Mouse (Mus musculus) heart, postnatal 36 days (tissue): ENCODE results near the gene Ngrn. TPM values are rescaled to one million over a fixed set of nuclear protein-coding genes. Genes with fewer than 3 reads are reported as not detected.

Source experiments
- DNase-seq, 2 experiments: peaks; one replicate each; pipeline ENCODE4 v3.0.0; 2021 to 2022
- intact Hi-C: fragments of 180-260 bp; cut with DNase I; formaldehyde crosslinking; loops from one replicate; pipeline ENCODE4 v1.15.1; 2025
- total RNA-seq, 2 experiments: library from RNA; stranded (reverse); gene quantifications; 2 replicates each; pipeline ENCODE4 v1.2.3; 2021

Gene Ngrn
- total RNA-seq, 2 experiments from 2014 or later, result 26.7 to 29.0 TPM

DNA sequence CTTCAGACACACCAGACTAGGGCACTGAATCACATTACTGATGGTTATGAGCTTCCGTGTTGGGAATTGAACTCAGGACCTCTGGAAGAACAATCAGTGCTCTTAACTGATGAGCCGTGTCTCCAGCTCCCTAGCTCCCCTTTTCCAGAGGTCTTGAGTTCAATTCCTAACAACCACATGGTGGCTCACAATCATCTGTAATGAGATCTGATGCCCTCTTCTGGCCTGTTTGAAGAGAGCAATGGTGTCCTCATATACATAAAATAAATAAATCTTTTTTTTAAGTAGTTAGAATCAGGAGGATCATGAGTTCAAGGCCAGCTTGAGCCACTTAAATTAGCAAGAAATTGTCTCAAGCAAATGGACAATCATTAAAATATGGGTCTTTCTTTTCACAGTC, 5.0 kb upstream of the Ngrn start:
- no peak for DNase-seq
- intact Hi-C loops, result loop anchor here (2.0 kb wide), 1 partner anchor 115 kb away; no protein-coding TSS in a partner anchor

DNA sequence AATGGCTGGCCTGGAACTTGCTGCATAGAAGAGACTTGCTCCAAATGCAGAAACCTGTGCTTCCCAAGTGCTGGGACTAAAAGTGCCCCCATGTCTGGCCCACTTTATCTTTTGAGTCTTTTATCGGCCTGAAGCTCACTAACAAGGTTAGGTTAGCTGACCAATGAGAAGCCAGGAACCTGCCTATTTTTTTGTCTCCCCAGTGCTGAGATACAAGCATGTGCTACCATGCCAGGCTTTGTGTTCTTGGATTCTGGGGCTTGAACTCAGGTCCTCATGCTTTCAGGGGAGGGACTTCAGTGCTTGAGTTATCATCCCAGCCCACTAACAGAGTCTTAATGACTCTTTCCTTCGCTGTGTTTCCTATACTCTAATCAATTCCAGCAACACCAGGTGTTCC, 3.3 kb upstream of the Ngrn start:
- DNase-seq, result no peak
- intact Hi-C loops, result loop anchor here (2.0 kb wide), 1 partner anchor 117 kb away; no protein-coding TSS in a partner anchor

DNA sequence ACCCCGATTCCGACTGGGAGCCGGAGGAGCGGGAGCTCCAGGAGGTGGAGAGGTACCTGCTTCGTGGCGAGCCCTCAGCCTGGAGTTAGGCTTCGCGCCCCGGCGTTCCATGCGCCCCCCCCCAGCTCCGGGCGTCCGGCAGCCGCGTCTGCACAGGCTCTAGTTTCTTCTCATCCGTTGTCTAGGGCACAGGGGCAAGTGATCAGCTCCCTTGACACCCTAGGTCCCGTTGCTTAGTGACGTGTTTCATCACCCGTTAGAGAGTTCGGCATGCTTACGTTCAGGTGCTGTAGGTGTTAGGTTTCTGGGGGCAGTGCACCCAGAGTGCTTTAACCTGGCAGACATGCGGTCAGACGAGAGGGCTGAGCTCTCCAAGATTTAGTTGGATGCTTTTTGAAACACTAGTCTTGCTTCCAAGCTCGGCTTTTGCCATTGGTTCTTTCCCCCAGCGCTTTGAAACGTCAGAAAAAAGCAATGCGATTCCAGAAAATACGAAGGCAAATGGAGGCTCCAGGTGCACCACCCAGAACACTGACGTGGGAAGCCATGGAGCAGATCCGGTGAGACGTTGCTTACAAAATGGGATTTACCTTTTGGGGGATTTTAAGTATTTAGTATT, 466 bp downstream of the Ngrn start:
- no peak for DNase-seq
- intact Hi-C loops, result loop anchor here (10.0 kb wide), 1 partner anchor 327 kb away; the partner anchor contains the start of gene Arpin

DNA sequence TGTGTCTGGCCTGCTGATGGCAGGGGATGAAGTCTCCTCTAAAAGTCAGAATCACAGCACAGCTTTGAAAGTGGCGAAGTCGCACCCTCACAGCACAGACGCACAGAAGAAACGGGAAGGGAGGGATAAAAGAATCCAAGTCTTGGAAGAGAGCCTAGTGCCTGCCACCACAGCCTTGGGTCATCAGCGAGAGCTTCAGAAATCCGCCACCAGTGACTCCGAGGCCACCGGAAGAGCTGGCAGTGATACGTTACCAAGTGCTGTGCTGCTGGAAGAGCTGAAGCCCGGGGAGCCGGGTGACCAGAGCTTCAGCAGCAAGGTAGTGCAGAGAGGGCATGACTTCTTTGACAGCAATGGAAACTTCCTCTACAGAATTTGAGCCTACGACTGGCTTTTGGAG, 3.6 kb downstream of the Ngrn start:
- intact Hi-C loops, result loop anchor here (10.0 kb wide), 1 partner anchor 330 kb away; the partner anchor contains the start of gene Arpin
- no peak for DNase-seq

DNA sequence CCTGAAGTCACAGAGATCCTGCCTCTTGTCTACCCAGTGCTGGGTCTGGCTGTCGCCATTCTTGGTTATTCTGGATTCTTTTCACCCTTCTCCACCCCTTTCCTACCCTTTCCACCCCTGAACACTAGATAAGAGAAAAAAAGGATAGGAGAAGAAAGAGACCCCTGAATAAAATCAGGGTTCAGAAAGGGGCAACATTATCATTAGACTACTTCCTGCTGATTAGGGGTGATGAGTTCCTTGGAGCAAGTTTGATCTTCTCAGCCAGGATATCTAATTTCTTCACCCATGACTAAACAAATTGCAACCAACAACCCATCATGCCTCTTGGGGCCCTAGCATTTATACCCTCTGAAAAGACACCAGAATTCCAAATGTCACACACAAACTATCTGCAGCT, 6.7 kb downstream of the Ngrn start:
- intact Hi-C loops, result loop anchor here (2.0 to 10.0 kb wide), 2 partner anchors 57 to 333 kb away; partner anchors contain the start of genes Arpin and Rccd1
- no peak for DNase-seq

DNA sequence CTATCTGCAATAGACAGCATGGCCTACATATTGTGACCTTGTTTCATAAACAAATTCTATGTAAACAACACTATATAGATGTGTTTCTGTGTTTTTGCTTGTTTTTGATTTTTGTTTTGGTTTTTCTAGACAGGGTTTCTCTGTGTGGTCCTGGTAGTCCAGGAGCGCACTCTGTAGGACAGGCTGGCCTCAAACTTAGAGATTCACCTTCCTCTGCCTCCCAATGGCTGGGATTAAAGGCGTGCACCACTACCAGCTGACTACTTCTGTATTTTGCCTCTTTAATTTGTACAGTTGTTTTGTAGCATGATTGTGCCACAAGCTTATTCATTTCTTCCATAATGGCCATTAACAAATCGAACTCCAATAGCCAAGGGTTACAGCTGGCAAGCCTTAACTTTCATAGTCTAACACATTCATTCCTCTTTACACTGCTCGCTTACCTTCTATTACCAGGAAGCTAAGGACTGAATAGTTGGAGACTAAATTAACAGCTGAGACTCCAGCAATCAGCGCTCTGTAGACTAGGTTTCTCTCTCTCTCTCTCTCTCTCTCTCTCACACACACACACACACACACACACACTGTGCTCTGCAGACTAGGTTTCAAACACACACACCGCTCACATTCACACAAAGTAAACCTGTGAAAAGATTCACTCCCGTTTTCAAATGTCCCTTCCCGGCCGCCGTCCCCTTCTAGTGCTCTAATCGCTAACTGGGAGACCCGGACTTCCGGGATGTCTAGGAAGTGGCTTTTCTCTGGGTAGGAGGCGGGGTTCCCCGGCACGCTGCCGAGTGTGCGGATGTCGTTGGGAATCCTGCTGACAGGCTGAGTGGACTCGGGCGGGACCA, 8.1 kb downstream of the Ngrn start, which contains the start of gene Vps33b:
TSS of gene Vps33b (plus strand) at position 753 of the 854 bp plus-strand sequence.
- DNase-seq, result peak; percentile 95 to 98
- intact Hi-C loops, result loop anchor here (2.0 to 10.0 kb wide), 2 partner anchors 56 to 334 kb away; partner anchors contain the start of genes Arpin and Rccd1

DNA sequence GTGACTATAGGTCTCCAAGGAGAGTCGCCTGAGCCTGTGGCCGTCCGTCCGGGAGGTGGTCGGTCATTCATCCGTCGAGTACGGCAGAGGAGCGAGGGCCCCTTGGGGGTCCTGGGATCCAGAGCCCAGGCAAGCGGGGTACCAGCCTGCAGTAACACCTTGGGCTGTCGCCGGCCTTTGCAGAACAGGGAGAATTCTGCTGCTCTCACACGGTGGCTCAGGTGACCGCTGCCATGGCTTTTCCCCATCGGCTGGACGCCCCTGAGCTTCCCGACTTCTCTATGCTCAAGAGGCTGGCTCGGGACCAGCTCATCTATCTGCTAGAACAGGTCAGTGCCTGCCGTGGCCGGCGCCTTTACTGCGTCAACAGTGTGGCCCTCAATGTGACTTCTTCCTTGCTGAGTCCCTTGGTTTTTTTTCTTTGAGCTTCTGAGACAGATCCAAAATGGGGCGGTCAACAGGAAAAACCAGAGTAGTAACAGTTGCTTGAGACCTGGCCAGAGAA, 8.8 kb downstream of the Ngrn start:
- intact Hi-C loops, result loop anchor here (2.0 to 10.0 kb wide), 2 partner anchors 55 to 335 kb away; partner anchors contain the start of genes Arpin and Rccd1
- no peak for DNase-seq

DNA sequence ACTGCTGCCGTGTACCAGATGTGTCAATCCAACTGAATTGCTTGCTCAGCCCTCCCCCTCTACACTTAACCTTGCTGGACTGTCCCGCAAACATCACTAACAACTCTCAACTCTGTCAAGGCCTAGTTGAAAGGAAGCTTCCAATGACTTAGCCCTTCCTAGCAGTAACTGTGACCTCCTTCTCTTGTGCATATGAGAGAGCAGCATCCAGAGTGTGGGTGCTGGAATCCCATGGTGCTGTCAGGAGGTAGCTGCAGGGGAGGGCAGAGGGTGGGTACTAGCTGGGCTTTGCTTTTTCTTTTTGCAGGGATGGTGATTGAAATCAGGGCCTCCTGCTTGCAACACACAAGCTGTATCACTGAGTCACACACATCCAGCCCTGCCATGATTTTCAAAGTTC, 12.4 kb downstream of the Ngrn start:
- intact Hi-C loops, result no loop called here
- no peak for DNase-seq

DNA sequence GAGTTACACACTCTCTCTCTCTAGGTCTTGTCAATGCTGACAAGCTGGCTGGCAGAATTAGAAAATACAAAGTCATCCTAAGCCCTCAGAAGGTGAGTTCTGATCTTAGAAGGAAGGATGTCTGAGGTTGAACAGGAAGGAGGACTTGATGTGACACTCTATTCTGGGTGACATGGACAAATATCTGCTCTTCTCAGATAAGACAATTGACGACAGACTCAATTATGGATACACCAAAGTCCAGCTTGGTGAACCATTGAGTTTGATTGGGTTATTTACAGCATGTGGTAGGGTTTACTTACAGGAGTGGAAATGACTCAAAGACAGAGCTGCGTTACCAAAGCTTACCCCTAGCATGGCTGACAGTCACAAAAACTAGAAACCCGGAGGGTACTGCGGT, 15.4 kb downstream of the Ngrn start:
- intact Hi-C loops, result no loop called here
- DNase-seq, result no peak

DNA sequence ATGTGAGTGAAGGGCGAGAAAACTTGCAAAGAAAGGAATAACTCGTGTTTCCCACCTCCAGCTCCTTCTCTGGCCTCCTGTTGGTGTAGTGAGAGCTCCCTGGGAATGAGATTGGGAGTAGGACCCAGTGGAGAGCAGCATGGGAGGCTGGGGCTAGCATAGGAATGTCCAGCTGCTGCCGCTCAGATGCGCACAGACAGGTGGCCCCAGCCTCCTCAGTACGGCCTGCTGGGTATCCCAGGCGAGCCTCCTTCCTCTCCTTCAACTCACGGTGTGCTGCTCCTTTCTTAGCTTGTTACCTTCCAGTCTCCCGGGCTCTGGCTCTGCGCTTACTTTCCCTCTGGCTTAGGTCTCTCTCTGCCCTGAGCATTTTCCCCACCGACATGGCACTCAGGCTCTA, 19.0 kb downstream of the Ngrn start:
- intact Hi-C loops, result no loop called here
- no peak for DNase-seq

DNA sequence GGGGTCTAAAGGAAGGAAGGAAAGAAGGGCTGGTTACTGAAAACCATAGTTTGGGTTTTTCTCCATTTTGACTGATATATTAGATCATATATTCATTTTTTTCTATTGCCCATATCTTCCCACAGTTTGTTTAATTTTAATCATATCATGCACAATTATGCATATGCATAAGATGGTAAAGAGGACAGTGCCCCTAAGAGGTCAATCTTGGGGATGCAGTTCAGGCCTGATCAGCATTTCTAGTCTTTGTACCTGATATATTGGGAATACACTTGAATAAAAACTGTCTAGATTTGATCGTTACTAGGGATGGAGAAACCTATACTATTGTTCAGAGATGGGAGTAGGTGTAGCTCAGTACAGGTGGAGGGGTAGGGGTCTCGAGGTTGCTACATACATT, 20.0 kb downstream of the Ngrn start:
- DNase-seq, result no peak
- intact Hi-C loops, result no loop called here

DNA sequence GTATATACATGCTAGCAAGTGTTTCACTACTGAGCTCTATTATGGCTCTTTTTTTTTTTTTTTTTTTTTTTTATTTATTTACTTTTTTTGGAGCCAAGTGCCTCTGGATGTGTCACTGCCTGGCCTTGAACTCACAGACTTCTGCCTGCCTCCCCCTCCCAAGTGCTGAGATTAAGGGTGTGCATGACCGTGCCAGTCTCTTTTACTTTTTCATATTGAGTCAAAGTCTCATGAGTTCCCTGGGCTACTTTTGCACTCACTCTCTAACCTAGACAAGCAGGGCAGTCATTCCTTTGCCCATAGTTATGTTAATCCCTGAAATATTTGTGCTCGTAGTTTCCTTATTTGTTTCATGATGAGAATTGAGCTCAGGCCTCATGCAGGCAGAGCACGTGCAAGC, 20.6 kb downstream of the Ngrn start:
- intact Hi-C loops, result no loop called here

DNA sequence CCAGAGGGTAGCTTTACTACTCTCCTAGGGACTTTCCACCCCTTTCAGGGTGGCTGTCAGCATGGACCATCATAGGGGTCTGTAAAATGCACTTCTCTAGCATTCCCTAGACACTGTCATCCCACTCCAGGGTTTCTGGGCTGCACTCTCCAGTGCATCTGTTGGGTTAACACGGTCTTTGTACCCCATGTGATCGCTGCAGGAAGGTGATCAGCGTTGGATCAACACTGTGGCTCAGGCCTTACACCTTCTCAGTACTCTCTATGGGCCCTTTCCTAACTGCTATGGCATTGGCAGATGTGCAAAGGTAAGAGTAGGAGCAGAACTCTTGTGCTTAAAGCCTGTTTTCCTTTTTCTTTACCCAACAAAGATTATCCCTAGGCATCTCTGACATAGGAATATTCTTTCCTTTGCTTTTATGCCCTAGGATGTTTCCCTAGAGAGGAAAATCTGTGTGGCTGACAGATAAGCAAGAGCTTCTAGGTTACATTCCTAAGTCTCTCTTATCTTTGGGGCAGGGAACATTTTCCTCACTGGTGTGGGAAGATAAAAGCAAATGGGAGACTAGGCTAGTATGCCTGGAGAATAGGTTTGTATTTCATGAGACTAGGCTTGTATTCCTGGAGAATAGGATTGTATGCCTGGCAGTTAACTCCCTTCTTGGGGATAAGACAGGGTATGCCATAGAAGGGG, 22.4 kb downstream of the Ngrn start:
- no peak for DNase-seq
- intact Hi-C loops, result no loop called here

More for the DNA sequence above, 20.6 kb downstream of the Ngrn start:
- DNase-seq, result no peak

DNA sequence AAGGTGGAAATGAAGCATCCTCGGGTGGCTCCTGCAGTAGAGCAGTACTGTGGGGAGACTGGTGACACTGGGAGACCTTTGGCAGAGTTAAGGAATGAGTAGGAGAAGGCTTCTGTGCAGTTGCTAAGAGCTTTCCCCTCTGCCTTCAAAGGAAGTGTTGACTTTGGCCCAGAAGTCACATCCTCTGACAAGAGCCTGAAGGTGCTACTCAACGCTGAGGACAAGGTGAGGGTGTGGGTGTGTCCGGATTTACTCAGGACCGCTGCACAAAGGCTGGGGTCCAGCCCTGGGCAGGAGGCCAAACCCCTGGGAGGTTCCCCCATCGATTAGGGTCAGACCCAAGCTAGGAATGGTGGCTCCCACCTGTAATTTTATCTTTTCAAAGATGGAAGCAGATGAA, 23.4 kb downstream of the Ngrn start:
- intact Hi-C loops, result no loop called here
- no peak for DNase-seq

DNA sequence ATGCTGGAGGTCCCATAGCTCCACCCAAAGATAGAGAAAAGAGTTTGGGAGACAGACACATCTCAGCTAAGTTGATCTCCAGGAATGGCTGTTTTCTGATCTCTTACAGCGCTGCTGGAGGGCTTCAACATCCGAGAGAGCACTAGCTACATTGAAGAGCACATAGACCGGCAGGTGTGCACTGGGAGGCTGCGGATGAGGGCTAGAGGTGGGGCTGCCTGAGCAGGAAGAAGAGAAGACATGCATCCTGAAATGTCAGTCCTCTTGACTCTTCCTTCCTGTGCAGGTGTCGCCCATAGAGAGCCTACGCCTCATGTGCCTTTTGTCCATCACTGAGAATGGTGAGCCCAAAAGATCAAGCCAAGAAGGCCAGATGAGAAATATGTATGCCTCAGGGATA, 24.7 kb downstream of the Ngrn start:
- DNase-seq, result no peak
- intact Hi-C loops, result no loop called here

DNA sequence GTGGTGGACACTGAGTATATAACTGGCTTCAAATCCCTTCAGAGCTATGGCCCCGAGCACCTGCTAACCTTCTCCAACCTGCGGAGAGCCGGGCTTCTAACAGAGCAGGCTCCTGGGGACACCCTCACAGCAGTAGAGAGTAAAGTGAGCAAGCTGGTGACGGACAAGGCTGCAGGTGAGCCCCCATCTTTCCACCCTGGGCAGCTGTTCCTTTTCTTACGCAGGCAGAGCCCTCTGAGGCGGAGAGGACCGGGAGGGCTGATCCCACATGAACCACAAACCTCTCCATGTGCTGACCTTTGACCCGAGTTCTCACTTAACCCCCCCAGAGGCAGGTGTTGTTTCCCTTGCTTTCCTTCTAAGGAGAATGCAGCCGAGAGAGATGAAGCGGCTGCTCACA, 26.7 kb downstream of the Ngrn start:
- intact Hi-C loops, result no loop called here
- DNase-seq, result no peak

DNA sequence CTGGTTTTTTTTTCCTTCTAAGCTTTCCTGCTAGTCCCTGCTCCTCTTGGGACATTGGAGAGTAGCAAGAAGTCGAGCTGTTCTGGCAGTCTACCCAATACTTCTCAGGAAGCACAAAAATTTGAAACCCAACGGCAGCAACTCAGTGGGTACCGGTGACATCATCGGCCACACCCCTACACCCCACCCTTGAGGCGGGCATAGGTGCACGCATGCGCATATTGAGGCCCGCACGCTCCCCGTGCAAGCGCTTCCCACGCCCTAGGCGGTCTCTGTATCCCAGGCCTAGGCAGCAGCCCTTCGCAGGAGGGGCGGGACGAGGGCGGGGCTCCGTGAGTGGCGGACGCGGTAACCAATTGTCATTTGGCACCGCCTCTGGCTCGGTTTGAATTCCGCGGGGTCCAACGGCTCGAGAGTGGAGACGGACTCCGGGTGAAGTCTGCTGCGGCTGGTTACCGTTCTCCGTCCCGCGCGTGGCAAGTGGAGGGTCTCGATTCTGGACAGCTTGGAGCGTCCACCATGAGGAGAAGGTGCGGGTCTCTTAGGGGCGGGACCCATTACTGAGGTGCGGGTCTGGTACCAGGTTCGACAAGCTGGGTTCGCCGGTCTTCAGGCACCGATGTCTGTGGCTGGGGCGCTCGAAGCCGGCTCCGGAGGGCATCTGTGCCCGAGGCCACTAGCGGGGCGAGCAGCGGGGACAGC, 33.2 kb downstream of the Ngrn start, which contains the start of gene Prc1:
TSS of gene Prc1 (plus strand) at position 389 of the 702 bp plus-strand sequence.
- intact Hi-C loops, result no loop called here
- DNase-seq, result peak; percentile 99

DNA sequence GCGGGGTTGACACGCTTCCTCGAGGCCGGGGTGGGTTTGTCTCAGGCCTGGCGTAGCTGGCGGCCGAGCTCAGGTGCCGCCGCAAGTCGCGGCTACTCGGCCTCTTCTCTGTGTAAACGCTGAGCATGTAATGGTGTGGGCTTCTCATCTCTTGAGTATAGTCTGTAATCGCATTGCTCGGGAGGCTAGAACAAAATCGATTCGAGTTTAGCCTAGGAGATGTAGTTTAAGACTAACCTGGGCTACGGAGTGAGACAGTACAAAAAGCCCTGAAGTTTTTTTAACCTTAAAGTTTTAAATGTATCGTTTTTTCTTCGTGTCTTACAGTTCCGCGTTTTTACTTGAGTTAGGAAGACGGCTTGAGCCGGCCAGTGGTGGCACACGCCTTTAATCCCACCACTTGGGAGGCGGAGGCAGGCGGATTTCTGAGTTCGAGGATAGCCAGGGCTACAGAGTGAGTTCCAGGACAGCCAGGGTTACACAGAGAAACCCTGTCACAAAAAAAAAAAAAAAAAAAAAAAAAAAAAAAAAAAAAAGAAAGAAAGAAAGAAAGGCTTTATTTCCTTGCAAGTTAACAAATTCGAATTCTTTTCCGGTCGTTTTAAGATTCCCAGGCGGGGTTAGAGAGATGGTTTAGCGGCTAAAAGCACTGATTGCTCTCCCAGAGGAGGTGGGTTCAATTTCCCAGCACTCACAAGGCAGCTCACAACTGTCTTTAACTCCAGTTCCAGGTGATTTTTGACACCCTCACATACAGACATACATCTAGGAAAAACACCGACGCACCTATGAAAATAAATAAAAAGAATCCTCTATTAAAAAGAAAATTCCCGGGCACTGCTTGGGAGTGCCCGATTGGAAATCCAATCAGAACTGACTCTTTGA, 34.0 kb downstream of the Ngrn start:
- no peak for DNase-seq
- intact Hi-C loops, result no loop called here

DNA sequence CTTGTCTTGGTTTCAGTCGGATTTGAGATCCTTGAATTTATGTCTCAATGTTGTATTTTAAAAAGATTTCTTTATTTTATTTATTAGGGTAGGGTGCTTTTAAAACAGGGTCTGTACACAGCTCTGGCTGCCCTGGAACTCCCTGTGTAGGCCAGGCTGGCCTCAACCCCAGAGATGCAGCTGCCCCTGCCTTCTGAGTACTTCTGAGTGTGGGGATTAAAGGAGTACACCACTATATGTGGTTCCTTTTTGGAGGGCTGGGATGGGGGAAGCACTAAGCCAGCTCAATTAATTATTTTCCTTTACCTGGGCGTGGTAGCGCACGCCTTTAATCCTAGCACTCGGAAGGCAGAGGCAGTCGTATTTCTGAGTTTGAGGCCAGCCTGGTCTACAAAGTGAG, 35.4 kb downstream of the Ngrn start:
- intact Hi-C loops, result no loop called here

More for the DNA sequence above, 35.4 kb downstream of the Ngrn start:
- no peak for DNase-seq
